Mouse (Mus musculus) neural tube, embryonic 13.5 days (tissue): ENCODE results near the gene Irgm1. TPM values are rescaled to one million over a fixed set of nuclear protein-coding genes. Genes with fewer than 3 reads are reported as not detected.
"Not testable (repeated sequence)": the region's sequence is repeated elsewhere in the genome, so short reads cannot be mapped to it uniquely, and the experiment has no call there.

ENCODE experiments used
- ATAC-seq: fragments of 200-750 bp; cut with Nextera tagmentation; 2 replicates; pipeline ENCODE4 v1.8.0; 2017; ENCODE audit warnings: low read depth, mild to moderate bottlenecking, moderate TSS enrichment, moderate library complexity
- H3K27ac ChIP-seq: fragments of 300-500 bp; sonication (generic); replicated peaks from 2 replicates; pipeline ENCODE4 v1.5.1; 2015; ENCODE audit warnings: moderate library complexity, mild to moderate bottlenecking, inconsistent platforms
- H3K27me3 ChIP-seq: fragments of 300-500 bp; sonication (generic); 2 replicates; pipeline ENCODE4 v1.6.1; 2015; ENCODE audit warnings: mild to moderate bottlenecking, inconsistent platforms
- H3K36me3 ChIP-seq: fragments of 300-500 bp; sonication (generic); 2 replicates; pipeline ENCODE4 v1.6.1; 2015; ENCODE audit warnings: mild to moderate bottlenecking, inconsistent platforms
- H3K4me1 ChIP-seq: fragments of 300-500 bp; sonication (generic); replicated peaks from 2 replicates; pipeline ENCODE4 v1.6.1; 2015; ENCODE audit warnings: inconsistent platforms
- H3K4me2 ChIP-seq: fragments of 300-500 bp; sonication (generic); 2 replicates; pipeline ENCODE4 v1.6.1; 2015; ENCODE audit warnings: inconsistent platforms, mild to moderate bottlenecking, moderate library complexity
- H3K4me3 ChIP-seq: fragments of 300-500 bp; sonication (generic); 2 replicates; pipeline ENCODE4 v1.5.1; 2015; ENCODE audit warnings: mild to moderate bottlenecking, inconsistent platforms
- H3K9ac ChIP-seq: fragments of 300-500 bp; sonication (generic); 2 replicates; pipeline ENCODE4 v1.6.1; 2015; ENCODE audit warnings: moderate library complexity, mild to moderate bottlenecking, inconsistent platforms
- H3K9me3 ChIP-seq: fragments of 300-500 bp; sonication (generic); 2 replicates; pipeline ENCODE4 v1.6.1; 2016; ENCODE audit warnings: inconsistent platforms
- WGBS: fragments of 180-500 bp; shearing (Covaris S2); methylation state at CpG from one replicate; pipeline ENCODE4 v1.1.7; 2015; 5-methylcytosine and 5-hydroxymethylcytosine counted together
- polyA plus RNA-seq: library from polyadenylated mRNA; unstranded; fragments of >200 nt; fragmentation: Nextera tagmentation; extraction: Ambion mirVana; gene quantifications from 2 replicates; pipeline ENCODE4 v1.2.1, GENCODE M21; 2015

Gene Irgm1
- polyA plus RNA-seq, 1 experiment from 2014 or later, result 3.2 TPM

DNA sequence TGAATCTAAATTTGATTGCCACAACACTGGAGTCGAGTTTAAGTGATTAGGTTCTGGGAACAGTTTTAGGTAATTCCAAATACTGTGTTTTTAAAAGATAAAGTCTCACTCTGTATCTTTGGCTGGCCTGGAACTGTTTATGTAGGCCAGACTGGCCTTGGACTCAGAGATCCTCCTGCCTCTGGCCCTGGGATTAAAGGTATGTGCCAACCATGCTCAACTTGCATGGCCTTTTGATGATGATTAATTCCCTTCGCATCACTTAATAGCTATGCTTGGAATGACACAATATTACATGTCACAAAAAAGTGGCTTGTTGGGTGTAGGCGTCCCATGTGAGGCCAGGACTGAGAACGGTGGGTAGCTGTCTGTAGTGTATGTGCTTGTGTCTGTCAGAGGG is 19.3 kb downstream of the Irgm1 start:
- H3K27ac ChIP-seq, result 0 out of 2 replicates have a peak overlapping the region, but pooled peaks have one; percentile 15
- no peaks in the 10 kb centered on the region for H3K36me3 ChIP-seq
- 77% methylated on average over 4 of the region's 4 CpGs for WGBS
- no peak for ATAC-seq
- H3K9me3 ChIP-seq, result no peaks in the 10 kb centered on the region
- H3K9ac ChIP-seq, result peak overlapping the region; percentile 69; the same call in 1 of the 2 replicates
- H3K4me3 ChIP-seq, result peak overlapping the region; percentile 54; the same call in 1 of the 2 replicates
- H3K4me2 ChIP-seq, result peak overlapping the region; percentile 83
- H3K27me3 ChIP-seq, result peaks cover 15% of the 10 kb centered on the region
- peaks cover 23% of the 10 kb centered on the region for H3K4me1 ChIP-seq

DNA sequence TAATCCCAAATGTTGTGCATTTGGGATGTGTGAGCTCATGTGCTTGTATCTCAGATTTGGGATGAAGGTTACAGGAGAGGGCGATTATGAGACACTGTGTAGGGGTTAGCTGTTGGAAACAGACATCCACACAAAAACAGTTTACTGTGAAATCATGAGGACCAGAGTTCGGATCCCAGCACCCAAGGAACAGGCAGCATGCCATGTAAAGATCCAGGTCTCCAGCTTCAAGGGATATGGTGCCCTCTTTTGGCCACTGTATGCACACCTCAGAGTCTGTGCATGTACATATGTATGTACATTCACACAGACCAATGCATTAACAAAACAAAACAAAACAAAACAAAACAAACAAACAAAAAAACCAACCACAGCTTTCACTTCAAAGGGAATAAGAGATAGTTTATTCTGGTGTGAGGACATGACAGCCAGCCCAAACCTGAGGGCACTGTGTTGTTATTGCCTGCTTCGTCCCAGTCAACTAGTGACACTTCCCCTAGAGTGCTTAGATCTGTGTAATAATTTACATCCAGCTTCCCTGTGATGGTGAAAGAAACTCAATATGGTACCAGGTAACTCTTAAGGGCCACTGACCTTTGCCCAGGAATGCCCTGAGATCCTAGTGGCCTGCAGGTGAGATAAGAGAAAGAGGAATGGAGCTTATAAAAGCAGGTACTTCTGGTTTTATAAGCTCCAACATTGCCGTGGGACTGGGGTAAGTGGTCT is 20.1 kb downstream of the Irgm1 start:
- H3K36me3 ChIP-seq, result no peaks in the 10 kb centered on the region
- no peak overlapping the region for H3K4me2 ChIP-seq
- peaks cover 15% of the 10 kb centered on the region for H3K27me3 ChIP-seq
- H3K4me3 ChIP-seq, result no peak overlapping the region
- no peaks in the 10 kb centered on the region for H3K9me3 ChIP-seq
- H3K9ac ChIP-seq, result no peak overlapping the region
- ATAC-seq, result no peak
- WGBS, result 80% methylated on average over 4 of the region's 4 CpGs
- no peak overlapping the region for H3K27ac ChIP-seq
- peaks cover 23% of the 10 kb centered on the region for H3K4me1 ChIP-seq

DNA sequence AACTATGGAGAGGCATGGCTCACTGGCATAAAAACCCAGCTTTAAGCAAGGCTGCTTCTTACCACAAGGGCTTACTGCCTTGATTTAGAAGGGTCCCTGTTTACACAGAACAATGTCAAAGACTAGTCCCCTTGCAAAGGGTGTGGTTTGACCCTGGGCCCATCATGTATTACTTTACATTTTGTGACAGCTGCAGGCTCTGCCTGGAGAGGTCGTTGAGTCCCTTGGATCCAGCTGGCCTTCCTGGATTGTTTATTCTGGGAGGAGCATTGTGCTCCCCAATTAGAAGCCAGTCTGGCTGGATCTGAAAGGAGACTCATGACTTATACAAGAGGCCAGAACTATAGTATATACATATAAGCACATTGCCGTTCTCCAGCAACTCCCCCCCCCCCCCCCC is 21.2 kb downstream of the Irgm1 start:
- peaks cover 23% of the 10 kb centered on the region for H3K4me1 ChIP-seq
- no peak overlapping the region for H3K4me2 ChIP-seq
- WGBS, result 32% methylated on average over 2 of the region's 2 CpGs
- H3K27ac ChIP-seq, result no peak overlapping the region
- no peaks in the 10 kb centered on the region for H3K9me3 ChIP-seq
- H3K9ac ChIP-seq, result no peak overlapping the region
- no peak for ATAC-seq
- peaks cover 22% of the 10 kb centered on the region for H3K27me3 ChIP-seq
- no peak overlapping the region for H3K4me3 ChIP-seq
- H3K36me3 ChIP-seq, result no peaks in the 10 kb centered on the region

DNA sequence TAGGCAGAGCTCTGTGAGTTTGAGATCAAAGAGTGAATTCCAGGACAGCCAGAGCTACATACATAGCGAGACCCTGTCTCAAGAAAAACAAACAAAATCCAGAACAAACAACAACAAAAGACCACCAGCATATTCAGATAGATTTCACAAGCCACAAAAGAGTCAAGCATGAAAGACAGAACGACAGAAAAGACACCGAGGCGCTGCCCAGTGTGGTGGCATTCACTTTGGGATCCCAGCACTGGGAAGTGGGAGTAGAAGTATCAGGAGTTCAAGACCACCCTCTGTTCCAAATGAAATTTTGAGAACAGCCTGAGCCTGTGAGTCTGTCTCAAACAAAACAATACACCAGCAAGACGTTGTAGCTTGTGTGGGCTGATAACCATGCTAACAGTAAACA is 24.6 kb downstream of the Irgm1 start:
- H3K4me1 ChIP-seq, result no peaks in the 10 kb centered on the region
- no peak overlapping the region for H3K4me2 ChIP-seq
- no peak overlapping the region for H3K27ac ChIP-seq
- WGBS, result 66% methylated on average over 5 of the region's 5 CpGs
- no peaks in the 10 kb centered on the region for H3K36me3 ChIP-seq
- H3K27me3 ChIP-seq, result peaks cover 26% of the 10 kb centered on the region
- no peaks in the 10 kb centered on the region for H3K9me3 ChIP-seq
- H3K9ac ChIP-seq, result no peak overlapping the region
- no peak overlapping the region for H3K4me3 ChIP-seq
- ATAC-seq, result no peak

DNA sequence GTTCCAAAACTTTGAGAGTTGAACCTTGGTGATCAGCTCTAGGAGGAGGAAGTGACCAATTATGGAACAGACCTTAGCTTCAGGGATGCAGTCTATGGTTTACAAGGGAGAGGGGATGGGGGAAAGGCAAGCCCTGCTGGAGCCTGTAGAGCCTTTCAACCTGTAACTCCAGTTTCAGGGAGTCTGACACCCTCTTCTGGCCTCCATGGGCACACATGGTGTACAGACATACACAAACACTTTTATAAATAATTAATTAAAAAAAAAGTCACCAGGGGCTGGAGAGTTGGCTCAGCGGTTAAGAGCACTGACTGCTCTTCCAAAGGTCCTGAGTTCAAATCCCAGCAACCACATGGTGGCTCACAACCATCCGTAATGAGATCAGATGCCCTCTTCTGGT is 25.1 kb downstream of the Irgm1 start:
- H3K4me3 ChIP-seq, H3K4me2 ChIP-seq, H3K9ac ChIP-seq, H3K36me3 ChIP-seq, H3K9me3 ChIP-seq, H3K27ac ChIP-seq, H3K4me1 ChIP-seq, ATAC-seq: not testable (repeated sequence)
- H3K27me3 ChIP-seq, result peaks cover 26% of the 10 kb centered on the region
- WGBS, result 79% methylated on average over 2 of the region's 2 CpGs

DNA sequence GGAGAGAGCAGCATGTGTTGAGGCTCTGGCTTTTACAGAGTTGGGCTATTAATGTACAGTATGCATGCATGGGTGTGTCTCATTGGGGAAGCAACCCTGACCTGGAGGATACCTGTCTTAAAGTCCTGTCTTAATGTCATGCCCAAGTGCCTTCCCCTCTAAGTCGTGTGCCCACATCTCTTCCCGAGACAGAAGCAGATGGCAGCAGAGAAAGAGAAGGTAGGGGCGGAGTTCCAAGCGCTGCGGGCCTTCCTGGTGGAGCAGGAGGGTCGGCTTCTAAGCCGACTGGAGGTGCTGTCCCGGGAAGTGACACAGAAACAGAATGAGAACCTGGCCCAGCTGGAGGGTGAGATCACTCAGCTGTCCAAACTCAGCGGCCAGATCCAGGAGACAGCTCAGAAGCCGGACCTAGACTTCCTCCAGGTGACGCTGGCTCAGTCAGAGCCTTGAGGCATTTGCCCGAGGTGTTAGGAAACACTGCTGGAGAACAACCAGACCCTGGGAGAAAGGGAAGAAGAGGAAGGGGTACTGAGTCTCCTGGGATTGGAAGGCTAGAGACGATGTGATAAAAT is 26.2 kb downstream of the Irgm1 start:
- H3K27me3 ChIP-seq, result peaks cover 28% of the 10 kb centered on the region
- no peak overlapping the region for H3K27ac ChIP-seq
- H3K9me3 ChIP-seq, result no peaks in the 10 kb centered on the region
- H3K4me3 ChIP-seq, result no peak overlapping the region
- ATAC-seq, result no peak
- H3K36me3 ChIP-seq, result no peaks in the 10 kb centered on the region
- H3K4me2 ChIP-seq, result no peak overlapping the region
- H3K9ac ChIP-seq, result no peak overlapping the region
- 37% methylated on average over 13 of the region's 13 CpGs for WGBS
- H3K4me1 ChIP-seq, result no peaks in the 10 kb centered on the region

DNA sequence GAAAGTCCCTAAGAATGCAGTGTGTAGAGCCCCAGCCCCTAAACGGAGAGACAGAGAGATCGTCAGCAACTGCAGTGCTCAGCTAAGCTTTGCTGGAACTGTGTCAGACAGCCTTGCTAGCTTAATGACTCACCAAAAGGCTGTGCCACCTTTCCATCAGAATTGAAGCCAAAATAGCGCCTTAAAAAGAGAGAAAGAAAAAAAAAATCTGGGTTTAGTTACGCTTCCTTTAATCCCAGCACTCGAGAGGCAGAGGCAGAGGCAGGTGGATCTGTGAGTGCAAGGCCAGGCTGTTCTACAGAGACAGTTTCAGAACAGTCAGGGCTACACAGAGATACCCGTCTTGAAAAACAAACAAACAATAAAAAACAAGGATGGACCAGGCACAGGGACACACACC is 27.2 kb downstream of the Irgm1 start:
- H3K9ac ChIP-seq, result no peak overlapping the region
- H3K36me3 ChIP-seq, result no peaks in the 10 kb centered on the region
- ATAC-seq, result no peak
- H3K4me2 ChIP-seq, result no peak overlapping the region
- no peak overlapping the region for H3K4me3 ChIP-seq
- no peaks in the 10 kb centered on the region for H3K9me3 ChIP-seq
- no peaks in the 10 kb centered on the region for H3K4me1 ChIP-seq
- peaks cover 29% of the 10 kb centered on the region for H3K27me3 ChIP-seq
- WGBS, result 51% methylated on average over 6 of the region's 6 CpGs
- H3K27ac ChIP-seq, result no peak overlapping the region

DNA sequence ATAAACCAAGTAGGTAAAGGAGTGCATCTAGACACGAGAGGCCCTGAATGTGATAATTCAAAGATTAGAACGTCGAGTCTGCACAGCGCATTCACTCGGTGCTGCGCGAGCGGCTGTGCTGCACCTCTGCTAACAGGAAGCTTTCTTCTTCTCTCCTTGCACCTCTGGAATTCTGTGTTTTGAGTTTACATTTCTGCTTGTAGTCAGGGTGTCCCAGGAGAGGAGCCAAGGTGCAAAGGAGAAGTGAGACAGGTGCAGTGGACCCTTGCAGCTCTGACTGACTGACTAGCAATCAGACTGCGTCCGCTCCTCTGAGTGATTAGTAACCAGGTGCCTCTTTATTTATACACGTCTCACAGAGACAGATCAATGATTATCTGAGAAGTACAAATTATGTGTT is 28.3 kb downstream of the Irgm1 start:
- Histone ChIP-seq H3K27ac (no peak overlapping the region), H3K27me3 (peaks cover 26% of the 10 kb centered on the region), H3K4me1 (peaks cover 8% of the 10 kb centered on the region), H3K4me2 (no peak overlapping the region), H3K36me3 (no peaks in the 10 kb centered on the region), H3K9ac (no peak overlapping the region), H3K9me3 (no peaks in the 10 kb centered on the region), H3K4me3 (no peak overlapping the region)
- no peak for ATAC-seq
- WGBS, result 83% methylated on average over 11 of the region's 11 CpGs

DNA sequence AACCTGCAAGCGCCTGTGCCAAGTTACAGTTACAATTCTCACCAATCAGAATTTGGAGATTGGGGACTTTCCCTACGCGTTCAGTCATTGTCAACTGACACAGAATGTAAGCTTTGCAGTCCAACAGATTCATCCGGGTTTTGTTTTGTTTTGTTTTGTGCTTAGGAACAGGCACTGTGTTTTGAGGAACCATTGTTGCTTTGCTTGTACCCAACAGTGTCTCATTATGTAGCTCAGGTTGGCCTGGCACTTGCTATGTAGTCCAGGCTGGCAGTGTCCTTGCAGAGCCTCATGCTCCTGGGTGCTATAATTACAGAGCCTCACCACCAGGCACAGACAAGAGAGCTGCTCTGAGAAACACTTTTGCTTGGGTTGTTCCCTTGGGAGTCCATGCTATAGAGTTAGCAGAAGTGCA is 29.1 kb downstream of the Irgm1 start:
- Histone ChIP-seq H3K27me3 (peaks cover 26% of the 10 kb centered on the region), H3K4me2 (no peak overlapping the region), H3K9ac (no peak overlapping the region), H3K4me3 (no peak overlapping the region), H3K9me3 (no peaks in the 10 kb centered on the region), H3K27ac (no peak overlapping the region), H3K36me3 (no peaks in the 10 kb centered on the region), H3K4me1 (peaks cover 11% of the 10 kb centered on the region)
- 83% methylated on average over 4 of the region's 4 CpGs for WGBS
- no peak for ATAC-seq

DNA sequence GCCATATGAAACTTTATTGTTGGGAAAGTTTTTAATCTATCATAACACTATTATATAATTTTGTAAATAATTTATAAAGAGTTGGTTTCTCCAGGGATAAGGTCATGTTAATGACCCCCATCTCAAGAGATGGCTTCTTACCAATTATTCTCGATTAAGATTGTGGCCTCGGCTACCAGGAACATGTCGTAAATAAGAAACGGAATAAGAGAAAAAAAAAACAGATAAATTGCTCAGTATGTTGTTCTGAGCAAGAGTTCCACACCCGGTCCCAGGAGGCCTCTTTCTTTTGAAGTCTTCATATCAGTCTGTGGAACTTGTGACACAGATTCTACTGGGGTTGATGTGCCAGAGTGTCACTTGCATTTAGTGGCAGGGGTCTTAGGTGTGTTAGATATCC is 30.3 kb downstream of the Irgm1 start:
- Histone ChIP-seq H3K27me3 (peaks cover 35% of the 10 kb centered on the region), H3K27ac (no peak overlapping the region), H3K9ac (no peak overlapping the region), H3K4me2 (no peak overlapping the region), H3K4me1 (peaks cover 17% of the 10 kb centered on the region), H3K36me3 (no peaks in the 10 kb centered on the region), H3K9me3 (no peaks in the 10 kb centered on the region), H3K4me3 (no peak overlapping the region)
- ATAC-seq, result no peak
- 80% methylated on average over 5 of the region's 5 CpGs for WGBS

DNA sequence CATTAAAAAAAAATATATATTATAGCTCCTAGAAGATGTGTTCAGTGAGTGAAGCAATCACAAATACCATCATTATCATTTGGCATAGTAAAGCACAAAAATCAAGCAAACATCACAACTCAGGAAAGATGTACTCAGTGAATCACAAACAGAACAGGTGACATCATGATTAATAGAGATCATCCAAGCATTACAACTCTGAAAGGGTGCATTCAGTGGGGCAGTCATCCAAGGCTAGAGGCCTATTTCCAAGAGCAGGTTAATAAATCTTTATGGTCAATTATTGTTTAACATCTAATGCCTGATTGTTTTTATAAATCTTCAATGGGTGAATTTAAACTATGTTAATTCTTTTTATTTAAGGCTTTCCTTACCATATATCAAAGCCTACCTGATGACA is 30.7 kb downstream of the Irgm1 start:
- peaks cover 32% of the 10 kb centered on the region for H3K27me3 ChIP-seq
- no peak overlapping the region for H3K9ac ChIP-seq
- peaks cover 17% of the 10 kb centered on the region for H3K4me1 ChIP-seq
- no peaks in the 10 kb centered on the region for H3K36me3 ChIP-seq
- H3K9me3 ChIP-seq, result no peaks in the 10 kb centered on the region
- H3K4me2 ChIP-seq, result no peak overlapping the region
- no peak overlapping the region for H3K4me3 ChIP-seq
- no peak for ATAC-seq
- H3K27ac ChIP-seq, result no peak overlapping the region

DNA sequence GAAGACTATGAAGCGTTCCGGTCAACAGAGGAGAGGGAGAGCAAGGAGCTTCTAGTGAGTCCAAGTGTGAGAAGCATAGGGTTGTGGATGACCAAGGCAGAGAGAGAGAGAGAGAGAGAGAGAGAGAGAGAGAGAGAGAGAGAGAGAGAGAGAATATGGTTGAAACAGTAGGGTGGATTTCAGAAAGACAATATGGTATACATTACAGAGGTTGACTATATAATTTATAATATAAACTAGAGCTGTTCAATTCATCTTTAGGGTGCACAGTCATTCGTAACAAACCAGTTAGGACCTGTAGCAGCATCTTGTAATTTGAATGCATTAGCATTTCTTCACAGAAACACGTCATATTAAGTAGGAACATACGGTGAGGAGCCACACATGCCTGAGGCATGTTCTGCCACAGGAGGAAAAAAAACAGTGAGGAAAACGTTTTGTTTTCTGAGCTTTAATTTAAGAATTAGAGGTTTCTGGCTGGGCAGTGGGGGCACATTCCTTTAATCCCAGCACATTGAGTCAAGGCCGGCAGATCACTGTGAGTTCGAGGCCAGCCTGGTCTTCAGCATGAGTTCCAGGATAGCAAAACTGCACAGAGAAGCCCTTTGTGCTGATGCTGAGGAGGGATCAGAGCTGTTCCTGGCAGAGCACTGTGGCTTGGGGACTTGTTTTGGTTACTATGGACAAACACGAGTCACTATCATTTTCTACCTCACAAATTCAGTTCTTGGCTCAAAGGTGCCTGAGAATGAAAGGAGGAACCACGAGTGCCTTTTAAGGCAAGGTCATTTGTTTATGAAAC is 32.4 kb downstream of the Irgm1 start:
- peak overlapping the region; percentile 90 for H3K4me3 ChIP-seq
- no peak for ATAC-seq
- H3K4me2 ChIP-seq, result peak overlapping the region; percentile 84
- H3K4me1 ChIP-seq, result peaks cover 17% of the 10 kb centered on the region
- H3K9me3 ChIP-seq, result no peaks in the 10 kb centered on the region
- peaks cover 32% of the 10 kb centered on the region for H3K27me3 ChIP-seq
- no peak overlapping the region for H3K9ac ChIP-seq
- no peaks in the 10 kb centered on the region for H3K36me3 ChIP-seq
- no peak overlapping the region for H3K27ac ChIP-seq
- 71% methylated on average over 10 of the region's 10 CpGs for WGBS
